Mouse (Mus musculus) kidney, embryonic 14.5 days (tissue): ENCODE measurements around the gene Ndufa12. TPM values are rescaled to one million over a fixed set of nuclear protein-coding genes. Genes with fewer than 3 reads are reported as not detected.

Source experiments
- ATAC-seq: fragments of 200-750 bp; cut with Nextera tagmentation; 2 replicates; pipeline ENCODE4 v1.8.0; 2017; ENCODE audit warnings: moderate number of reproducible peaks, mild to moderate bottlenecking, moderate TSS enrichment, moderate library complexity; ENCODE audit not compliant: low FRiP score, low TSS enrichment
- H3K27ac ChIP-seq: fragments of 300-500 bp; sonication (generic); 2 replicates; pipeline ENCODE4 v1.5.1; 2014; ENCODE audit warnings: low read depth, mild to moderate bottlenecking, low read length, moderate library complexity, mixed read lengths
- H3K27me3 ChIP-seq: fragments of 300-500 bp; sonication (generic); 2 replicates; pipeline ENCODE4 v1.6.1; 2014; ENCODE audit warnings: mild to moderate bottlenecking, low read length; ENCODE audit not compliant: control insufficient read depth, insufficient read depth
- H3K36me3 ChIP-seq: fragments of 300-500 bp; sonication (generic); 2 replicates; pipeline ENCODE4 v1.6.1; 2014; ENCODE audit warnings: low read length, mixed read lengths; ENCODE audit not compliant: control insufficient read depth, insufficient read depth
- H3K4me1 ChIP-seq: fragments of 300-500 bp; sonication (generic); 2 replicates; pipeline ENCODE4 v1.6.1; 2014; ENCODE audit warnings: low read length, mixed read lengths; ENCODE audit not compliant: control insufficient read depth, insufficient read depth
- H3K4me2 ChIP-seq: fragments of 300-500 bp; sonication (generic); replicated peaks from 2 replicates; pipeline ENCODE4 v1.6.1; 2014; ENCODE audit warnings: low read depth, mild to moderate bottlenecking, low read length
- H3K4me3 ChIP-seq: fragments of 300-500 bp; sonication (generic); 2 replicates; pipeline ENCODE4 v1.5.1; 2014; ENCODE audit warnings: mild to moderate bottlenecking, low read length
- H3K9ac ChIP-seq: fragments of 300-500 bp; sonication (generic); 2 replicates; pipeline ENCODE4 v1.6.1; 2014; ENCODE audit warnings: low read depth, mild to moderate bottlenecking, low read length, moderate library complexity
- H3K9me3 ChIP-seq: fragments of 300-500 bp; sonication (generic); 2 replicates; pipeline ENCODE4 v1.6.1; 2016; ENCODE audit warnings: low read length; ENCODE audit not compliant: control insufficient read depth
- WGBS: fragments of 180-500 bp; shearing (Covaris S2); extraction: QIAGEN DNeasy Blood & Tissue Kit; methylation state at CpG from one replicate; pipeline ENCODE4 v1.1.7; 2014; 5-methylcytosine and 5-hydroxymethylcytosine counted together
- polyA plus RNA-seq: library from polyadenylated mRNA; unstranded; fragments of >200 nt; fragmentation: Nextera tagmentation; extraction: Ambion mirVana; gene quantifications from 2 replicates; pipeline ENCODE4 v1.2.1, GENCODE M21; 2014

Gene Ndufa12
- polyA plus RNA-seq, 1 experiment from 2014 or later, result 526 TPM

- 93% methylated on average over 16 of the region's 16 CpGs for WGBS
- H3K9me3 ChIP-seq, result no peaks in the 10 kb centered on the region
- H3K9ac ChIP-seq, result no peak overlapping the region
- no peak overlapping the region for H3K4me3 ChIP-seq
- H3K36me3 ChIP-seq, result peaks cover 63% of the 10 kb centered on the region
- H3K4me1 ChIP-seq, result no peaks in the 10 kb centered on the region
- H3K27me3 ChIP-seq, result no peaks in the 10 kb centered on the region
- no peak overlapping the region for H3K27ac ChIP-seq
- ATAC-seq, result no peak
- H3K4me2 ChIP-seq, result no peak overlapping the region
Measured at GRCm38 (mm10) chr10:94165426-94165825, 33.1 kb upstream of the Ndufa12 start.

GRCm38 (mm10) chr10:94167051-94167750 lies 31.3 kb upstream of the Ndufa12 start:
- no peaks in the 10 kb centered on the region for H3K9me3 ChIP-seq
- H3K36me3 ChIP-seq, result peaks cover 64% of the 10 kb centered on the region
- 91% methylated on average over 11 of the region's 11 CpGs for WGBS
- ATAC-seq, result no peak
- H3K9ac ChIP-seq, result no peak overlapping the region
- H3K27me3 ChIP-seq, result no peaks in the 10 kb centered on the region
- no peak overlapping the region for H3K27ac ChIP-seq
- H3K4me3 ChIP-seq, result no peak overlapping the region
- H3K4me1 ChIP-seq, result no peaks in the 10 kb centered on the region
- H3K4me2 ChIP-seq, result no peak overlapping the region

- 67% methylated on average over 12 of the region's 12 CpGs for WGBS
- Histone ChIP-seq H3K9me3 (no peaks in the 10 kb centered on the region), H3K9ac (no peak overlapping the region), H3K36me3 (peaks cover 67% of the 10 kb centered on the region), H3K4me2 (no peak overlapping the region), H3K27me3 (no peaks in the 10 kb centered on the region), H3K27ac (no peak overlapping the region), H3K4me3 (no peak overlapping the region), H3K4me1 (no peaks in the 10 kb centered on the region)
- ATAC-seq, result no peak
Measured at GRCm38 (mm10) chr10:94171440-94172130, 26.9 kb upstream of the Ndufa12 start.

GRCm38 (mm10) chr10:94172137-94172536 lies 26.4 kb upstream of the Ndufa12 start:
- no peak for ATAC-seq

GRCm38 (mm10) chr10:94172706-94173105 lies 25.8 kb upstream of the Ndufa12 start:
- Histone ChIP-seq H3K4me3 (no peak overlapping the region), H3K27me3 (no peaks in the 10 kb centered on the region), H3K36me3 (peaks cover 56% of the 10 kb centered on the region), H3K27ac (no peak overlapping the region), H3K4me1 (no peaks in the 10 kb centered on the region), H3K4me2 (no peak overlapping the region), H3K9ac (no peak overlapping the region), H3K9me3 (no peaks in the 10 kb centered on the region)
- 83% methylated on average over 6 of the region's 6 CpGs for WGBS
- ATAC-seq, result no peak

More at GRCm38 (mm10) chr10:94172137-94172536, 26.4 kb upstream of the Ndufa12 start:
- Histone ChIP-seq H3K27ac (no peak overlapping the region), H3K27me3 (no peaks in the 10 kb centered on the region), H3K4me3 (no peak overlapping the region), H3K36me3 (peaks cover 62% of the 10 kb centered on the region), H3K4me1 (no peaks in the 10 kb centered on the region), H3K4me2 (no peak overlapping the region), H3K9me3 (no peaks in the 10 kb centered on the region), H3K9ac (no peak overlapping the region)
- WGBS, result 81% methylated on average over 11 of the region's 11 CpGs

GRCm38 (mm10) chr10:94174652-94175051 lies 23.9 kb upstream of the Ndufa12 start:
- WGBS, result 82% methylated on average over 7 of the region's 7 CpGs
- Histone ChIP-seq H3K4me2 (no peak overlapping the region), H3K4me1 (no peaks in the 10 kb centered on the region), H3K9ac (no peak overlapping the region), H3K27me3 (no peaks in the 10 kb centered on the region), H3K9me3 (no peaks in the 10 kb centered on the region), H3K27ac (no peak overlapping the region), H3K4me3 (no peak overlapping the region), H3K36me3 (peaks cover 39% of the 10 kb centered on the region)
- no peak for ATAC-seq

- Histone ChIP-seq H3K4me1 (no peaks in the 10 kb centered on the region), H3K27me3 (no peaks in the 10 kb centered on the region), H3K4me3 (no peak overlapping the region), H3K9ac (no peak overlapping the region), H3K27ac (no peak overlapping the region), H3K36me3 (peaks cover 30% of the 10 kb centered on the region), H3K4me2 (no peak overlapping the region), H3K9me3 (no peaks in the 10 kb centered on the region)
- WGBS, result 60% methylated on average over 4 of the region's 4 CpGs
- ATAC-seq, result no peak
Measured at GRCm38 (mm10) chr10:94183199-94183598, 15.3 kb upstream of the Ndufa12 start.

GRCm38 (mm10) chr10:94204973-94205372 lies 6.5 kb downstream of the Ndufa12 start:
- H3K4me2 ChIP-seq, result no peak overlapping the region
- no peak overlapping the region for H3K4me3 ChIP-seq
- H3K4me1 ChIP-seq, result no peaks in the 10 kb centered on the region
- WGBS, result 93% methylated on average over 4 of the region's 4 CpGs
- H3K27me3 ChIP-seq, result no peaks in the 10 kb centered on the region
- no peak for ATAC-seq
- peaks cover 65% of the 10 kb centered on the region for H3K36me3 ChIP-seq
- H3K9ac ChIP-seq, result no peak overlapping the region
- H3K27ac ChIP-seq, result no peak overlapping the region
- no peaks in the 10 kb centered on the region for H3K9me3 ChIP-seq
